In the genomic region with DNA sequence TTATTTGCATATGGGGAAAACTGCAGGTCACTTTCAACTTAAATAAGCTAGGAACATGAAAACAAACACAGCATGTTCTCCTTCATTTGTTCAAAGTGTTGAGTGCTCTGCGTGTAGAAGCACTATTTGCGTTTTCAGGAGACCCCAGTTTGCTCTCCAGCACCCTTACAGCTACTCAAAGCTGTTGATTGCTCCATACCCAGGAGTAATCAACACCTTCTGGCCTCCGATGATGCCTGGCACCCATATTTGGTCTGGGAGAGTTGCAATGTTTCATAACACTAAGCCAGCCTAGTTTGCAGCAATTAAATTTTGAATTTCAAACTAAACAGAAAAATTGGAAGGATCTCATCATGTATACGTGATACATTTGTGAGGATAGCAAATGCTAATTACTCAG, we compare ENCODE assay signal across 15 mouse cellular contexts.
"Had no signal": no experiment of that assay in that cellular context is flagged by ENCODE, and none has a peak within 500 bp of the region (broad histone marks: within the 10 kb centered on the region; RNA-seq: fewer than 3 reads in every experiment).

No protein-coding gene starts in this region.

- ATAC-seq: liver, postnatal 0 days; midbrain, embryonic 13.5 days; midbrain, embryonic 16.5 days had no signal

- H3K4me1 ChIP-seq: limb, embryonic 12.5 days; limb, embryonic 15.5 days; megakaryocyte, embryonic 14.5 days; midbrain, embryonic 10.5 days; midbrain, embryonic 13.5 days; neural tube, embryonic 13.5 days had no signal

- H3K4me3 ChIP-seq: limb, embryonic 12.5 days; limb, embryonic 15.5 days; megakaryocyte, embryonic 14.5 days; midbrain, embryonic 10.5 days; midbrain, embryonic 13.5 days; myocyte; neural tube, embryonic 13.5 days had no signal

- DNase-seq: kidney, adult 18-20 months; kidney, postnatal 4 days; left cerebral cortex, postnatal 4 days; liver, postnatal 0 days; right cerebral cortex, postnatal 25 days; thymus, adult 18-20 months; thymus, postnatal 36 days had no signal
